Mouse (Mus musculus): ENCODE measurements around the gene Ak9.

GRCm38 (mm10) chr10:41302689-41303431 is 920 bp upstream of the Ak9 start, which contains the start of gene Fig4:
- TF ChIP-seq CTCF (IDR thresholded peaks at IDR 0.05; ENCODE audit: low read depth, low read length), result no peak
- no peak for TF ChIP-seq GATA1 (IDR thresholded peaks at IDR 0.05; ENCODE audit: borderline replicate concordance, low read length)
- no peak for TF ChIP-seq TAL1 (conservative IDR thresholded peaks at IDR 0.05; ENCODE audit: low read depth, low read length)
- no peak for TF ChIP-seq POLR2AphosphoS5 (IDR thresholded peaks at IDR 0.05; ENCODE audit: insufficient replicate concordance, low read depth, low read length)

Measured in G1E (cell line).